Mouse (Mus musculus) right cerebral cortex, postnatal 10 days (tissue): ENCODE results near the gene Ercc6.
A peak's percentile ranks its signal among the peaks of the same experiment; 100 is the strongest.

Experiments
- DNase-seq, 2 experiments: peaks; one replicate each; pipeline ENCODE4 v3.0.0; 2021; ENCODE audit warnings: low spot score in 2 of 2

Gene Ercc6

DNA sequence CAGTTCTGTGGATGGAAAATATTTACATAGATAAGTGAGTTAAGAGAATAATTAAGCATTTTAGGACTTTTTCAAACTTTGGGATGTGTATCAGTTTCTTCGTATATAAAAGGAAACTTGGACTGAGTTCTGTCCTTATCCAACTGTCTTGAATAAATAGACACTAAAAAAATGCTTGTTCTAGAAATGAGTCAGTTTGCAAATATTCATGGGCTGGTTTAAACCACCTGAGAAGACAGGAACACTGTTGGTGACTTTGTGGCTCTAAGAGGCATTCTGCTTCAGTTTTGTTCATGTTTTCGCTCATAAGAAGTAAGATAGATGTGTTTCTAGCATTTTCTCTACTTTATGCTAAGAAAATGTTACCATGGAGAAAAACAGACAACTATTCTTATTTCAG, 5.2 kb downstream of the Ercc6 start:
- no peak for DNase-seq

DNA sequence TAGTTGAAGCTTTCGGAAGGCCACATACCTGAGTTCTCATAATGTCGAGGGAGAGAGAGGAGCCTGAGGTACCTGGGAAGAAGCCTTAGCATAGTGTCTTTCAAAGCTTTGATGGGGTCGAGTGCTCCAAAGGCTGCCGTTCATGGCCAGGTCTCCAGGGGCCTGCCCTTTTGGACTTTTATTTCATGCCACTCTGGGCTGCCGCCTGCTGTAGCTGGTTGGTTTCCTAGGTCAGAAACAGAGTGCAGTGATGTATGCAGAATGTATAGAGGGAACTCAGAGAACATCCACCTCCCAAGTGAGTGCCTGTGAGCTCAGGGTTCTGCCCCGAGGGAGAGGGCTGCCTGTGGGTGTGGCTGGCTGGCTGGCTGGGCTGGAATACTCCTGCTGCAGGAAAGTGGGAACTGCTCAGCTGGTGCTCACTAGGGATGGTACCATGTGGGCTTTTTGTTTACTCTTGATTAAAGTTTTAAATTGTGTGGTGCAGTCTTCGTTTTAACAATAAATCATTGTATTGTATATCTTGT, 7.1 kb downstream of the Ercc6 start:
- DNase-seq, result no peak

DNA sequence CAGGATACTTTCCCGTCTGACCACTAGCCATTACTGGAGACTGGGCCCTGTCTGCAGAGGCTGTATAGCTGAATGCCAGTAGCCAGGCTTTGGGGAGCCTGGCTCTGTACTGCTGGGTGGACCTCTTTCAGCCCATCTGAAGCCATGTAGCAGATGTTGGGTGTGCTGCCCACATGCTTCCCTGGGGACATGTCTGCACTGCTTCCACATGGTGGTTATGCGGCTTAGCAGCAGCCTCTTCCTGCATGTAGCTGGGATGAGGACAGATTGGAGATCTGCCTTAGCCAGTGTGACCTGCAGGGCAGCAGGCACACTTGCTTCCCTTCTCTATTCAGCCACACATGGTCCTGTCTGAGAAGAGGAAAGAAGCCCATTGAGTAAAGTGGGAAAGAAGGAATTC, 9.0 kb downstream of the Ercc6 start:
- no peak for DNase-seq

DNA sequence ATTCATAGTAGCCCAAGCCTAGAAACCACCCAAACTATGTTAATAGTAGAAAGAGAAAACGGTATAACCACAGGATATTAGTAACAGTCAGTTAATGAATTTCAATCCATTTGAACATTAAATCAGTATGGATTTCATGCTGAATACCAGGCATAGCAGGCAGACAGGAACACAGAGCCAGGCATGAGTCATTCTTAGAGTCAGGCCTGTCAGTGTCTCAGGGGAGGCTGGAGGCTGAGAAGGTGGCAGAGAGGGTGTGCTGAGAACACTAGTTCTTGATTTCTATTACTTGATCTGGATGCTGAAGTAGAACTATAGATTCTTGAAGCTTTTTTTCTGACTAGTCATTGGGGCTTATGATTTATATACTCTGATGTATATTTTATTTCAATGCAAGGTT, 10.8 kb downstream of the Ercc6 start:
- DNase-seq, result no peak

DNA sequence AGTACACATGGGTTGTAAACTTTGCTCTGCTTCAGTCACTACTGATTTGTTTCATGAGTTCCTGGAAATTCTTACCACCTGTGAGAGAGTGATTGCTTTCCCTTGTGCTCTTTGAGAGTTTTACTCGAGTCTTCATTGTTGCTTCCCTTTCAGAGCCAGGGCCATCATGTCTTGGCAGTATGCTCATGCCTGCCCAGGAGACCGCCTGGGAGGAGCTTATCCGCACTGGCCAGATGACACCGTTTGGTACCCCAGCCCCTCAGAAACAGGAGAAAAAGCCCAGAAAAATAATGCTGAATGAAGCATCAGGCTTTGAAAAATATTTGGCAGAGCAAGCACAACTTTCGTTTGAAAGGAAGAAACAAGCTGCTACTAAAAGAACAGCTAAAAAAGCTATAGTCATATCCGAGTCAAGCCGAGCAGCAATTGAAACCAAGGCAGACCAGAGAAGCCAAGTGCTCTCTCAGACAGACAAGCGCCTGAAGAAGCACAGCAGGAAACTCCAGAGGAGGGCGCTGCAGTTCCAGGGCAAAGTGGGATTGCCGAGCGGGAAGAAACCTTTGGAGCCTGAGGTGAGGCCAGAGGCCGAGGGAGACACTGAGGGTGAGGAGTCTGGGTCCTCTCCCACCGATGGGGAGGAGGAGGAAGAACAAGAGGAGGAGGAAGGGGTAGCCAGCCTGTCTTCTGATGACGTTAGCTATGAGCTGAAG, 12.8 kb downstream of the Ercc6 start:
- DNase-seq, result no peak

DNA sequence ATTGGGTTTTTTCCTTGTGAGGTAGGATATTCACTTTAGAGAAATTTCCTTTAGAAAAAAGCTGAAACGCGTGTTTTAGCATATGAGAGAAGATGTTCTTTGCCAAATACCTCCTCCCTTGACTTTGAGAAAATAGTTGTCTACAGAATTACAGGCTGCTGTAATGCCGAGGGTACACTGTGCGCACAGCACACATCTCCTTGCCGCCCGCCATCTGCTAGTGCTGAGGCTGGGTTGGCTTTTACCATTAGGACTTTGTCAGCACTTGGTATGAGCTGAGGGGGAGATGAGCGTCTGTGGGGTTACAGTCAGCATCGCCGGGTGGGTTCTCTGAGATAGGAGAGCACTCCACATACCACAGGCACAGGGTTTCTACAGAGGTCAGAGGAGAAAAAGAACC, 13.9 kb downstream of the Ercc6 start:
- DNase-seq, result no peak

DNA sequence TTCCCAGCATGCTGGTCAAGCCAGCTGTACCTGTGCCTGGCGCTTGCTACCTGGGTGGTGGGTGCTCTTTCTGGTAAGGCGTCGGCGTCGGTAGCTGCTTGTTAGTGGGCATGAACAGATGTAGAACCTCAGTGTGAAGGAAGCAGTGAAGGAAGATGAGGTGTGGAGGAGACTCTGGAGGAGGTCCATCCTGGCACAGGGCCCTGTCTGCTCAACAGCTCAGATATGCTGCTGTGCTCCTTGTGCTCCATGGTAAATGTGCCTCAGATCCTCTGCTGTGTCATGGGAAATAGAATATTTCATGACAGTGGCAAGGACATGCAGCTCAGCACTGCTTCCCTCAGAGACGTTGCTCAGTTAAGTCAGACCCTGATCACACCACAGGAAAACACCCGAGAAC, 15.7 kb downstream of the Ercc6 start:
- DNase-seq, result no peak

DNA sequence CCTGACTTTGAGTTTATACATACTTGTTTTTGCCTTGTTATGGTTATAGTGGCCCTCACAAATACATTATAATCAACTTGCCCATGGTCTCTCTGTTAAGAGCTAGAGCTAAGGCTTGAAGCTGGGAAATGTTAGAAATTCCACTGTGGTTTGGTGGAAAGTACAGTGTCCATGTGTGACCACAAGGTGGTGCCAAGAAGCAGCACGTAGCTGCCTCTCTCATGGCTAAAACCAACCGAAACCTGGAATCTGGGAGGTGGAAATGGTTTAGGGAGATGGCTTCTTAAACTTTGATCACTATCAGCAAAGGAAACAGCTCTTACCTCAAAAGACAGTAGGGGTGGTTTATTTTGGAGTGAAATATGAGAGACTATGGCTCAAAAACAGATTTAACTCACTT, 17.6 kb downstream of the Ercc6 start:
- DNase-seq, result peak; percentile 62 to 71

DNA sequence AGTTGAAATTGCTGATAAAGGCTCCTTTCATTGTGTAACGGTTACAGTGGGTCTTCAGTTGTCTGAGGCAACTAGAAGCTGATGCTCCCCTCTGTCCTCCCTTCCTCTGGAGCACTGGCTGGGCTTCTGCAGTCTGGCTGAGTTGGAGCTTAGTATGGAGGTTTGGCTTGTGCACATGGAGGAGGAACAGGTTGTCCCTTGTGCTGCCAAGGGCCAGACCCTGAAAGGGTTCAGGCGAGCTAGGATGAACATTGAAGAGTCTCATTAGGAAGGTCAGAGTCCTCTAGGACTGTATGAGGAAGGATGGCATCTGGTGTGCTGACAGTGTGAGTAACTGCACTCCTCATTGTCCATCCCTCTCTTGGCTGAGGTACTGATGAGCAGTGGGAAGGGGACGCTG, 18.1 kb downstream of the Ercc6 start:
- no peak for DNase-seq

DNA sequence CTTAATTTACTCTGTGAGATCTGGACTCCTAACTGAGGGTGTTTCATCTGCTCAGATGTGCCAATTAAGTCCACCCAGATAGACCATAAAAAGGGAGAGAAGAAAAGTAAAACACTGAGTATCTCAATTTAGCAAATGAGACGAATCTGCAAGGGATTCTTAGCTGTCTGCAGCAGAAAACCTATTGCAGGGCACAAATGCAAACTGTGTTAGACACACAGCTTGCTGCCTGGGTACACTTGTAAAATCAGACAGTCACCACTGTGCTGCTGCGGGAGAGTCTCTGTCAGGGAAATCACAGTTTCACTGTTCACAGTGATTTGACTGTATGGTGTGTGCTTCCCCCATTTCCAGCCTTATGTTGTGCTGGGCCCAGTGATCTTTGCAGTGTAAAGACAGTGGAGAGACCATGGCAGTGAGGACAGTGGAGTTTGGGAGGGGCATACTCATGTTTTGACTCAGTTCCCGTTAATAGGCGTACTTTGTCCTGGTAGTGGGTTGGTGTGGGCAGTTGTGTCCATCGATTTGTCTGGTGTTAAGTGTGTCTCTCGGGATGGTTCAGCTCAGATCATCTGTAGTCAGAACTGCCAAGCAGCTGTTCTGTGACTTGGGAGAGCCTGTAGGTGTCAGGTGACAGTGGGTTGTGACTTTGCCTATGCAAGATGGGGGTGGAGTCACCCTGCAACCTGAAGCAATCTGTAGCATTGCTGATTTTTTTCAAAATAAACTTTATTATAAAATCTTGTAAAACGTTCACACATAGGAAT, 19.2 kb downstream of the Ercc6 start:
- no peak for DNase-seq

DNA sequence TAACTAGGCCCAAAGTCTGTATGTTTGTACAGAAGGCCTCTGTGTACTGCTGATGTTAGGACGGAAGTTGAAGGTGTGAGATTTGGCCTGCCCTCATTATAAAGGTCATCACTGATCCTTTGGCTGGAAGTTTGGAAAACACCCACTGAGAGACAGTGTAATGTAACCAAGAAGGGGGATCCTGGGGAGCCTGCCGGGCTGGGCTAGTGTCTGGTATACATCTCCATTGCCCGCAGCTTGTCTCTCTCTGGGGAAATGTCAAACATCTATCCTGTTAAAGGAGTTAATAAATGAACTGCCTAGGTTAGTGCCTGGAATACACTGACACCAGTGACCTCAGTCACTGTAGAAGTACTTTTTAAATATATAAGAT, 19.8 kb downstream of the Ercc6 start:
- DNase-seq, result no peak

DNA sequence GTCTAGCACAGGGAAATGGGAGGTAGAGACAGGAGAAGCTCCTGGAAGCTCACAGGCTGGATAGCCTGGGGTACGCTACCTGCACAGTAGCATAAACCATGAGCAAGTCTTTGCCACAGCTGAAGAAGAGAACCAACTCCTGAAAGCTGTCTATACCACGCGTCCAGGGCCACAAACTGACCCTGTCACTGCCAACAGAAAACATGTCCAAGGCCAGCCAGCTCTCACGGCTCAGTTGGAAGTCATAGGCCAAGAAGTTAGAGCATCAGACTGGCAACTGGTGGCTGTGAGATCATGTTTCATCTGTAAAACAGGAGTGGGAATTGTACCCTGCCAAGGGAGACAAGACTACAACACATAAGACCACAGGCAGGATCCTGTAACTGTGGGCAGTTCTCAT, 20.3 kb downstream of the Ercc6 start:
- no peak for DNase-seq

DNA sequence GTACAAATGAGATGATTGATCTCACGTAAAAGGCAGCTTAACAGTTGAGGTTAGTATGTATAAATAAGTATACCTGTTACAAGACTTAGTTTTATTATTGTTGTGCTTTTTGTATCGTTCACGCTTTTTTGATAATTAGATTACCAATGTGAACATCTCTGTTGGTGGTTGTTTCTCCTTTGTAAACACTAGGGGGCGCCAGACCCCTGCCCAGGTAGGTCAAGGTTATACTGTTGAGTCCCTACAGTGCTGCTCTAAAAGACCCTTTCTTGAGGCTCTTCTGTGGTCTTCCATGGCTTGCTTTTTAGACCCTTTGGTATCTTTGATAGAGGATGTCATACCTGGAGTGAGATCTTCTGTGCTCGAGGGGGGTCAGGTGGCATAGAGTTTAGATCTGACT, 20.8 kb downstream of the Ercc6 start:
- no peak for DNase-seq

DNA sequence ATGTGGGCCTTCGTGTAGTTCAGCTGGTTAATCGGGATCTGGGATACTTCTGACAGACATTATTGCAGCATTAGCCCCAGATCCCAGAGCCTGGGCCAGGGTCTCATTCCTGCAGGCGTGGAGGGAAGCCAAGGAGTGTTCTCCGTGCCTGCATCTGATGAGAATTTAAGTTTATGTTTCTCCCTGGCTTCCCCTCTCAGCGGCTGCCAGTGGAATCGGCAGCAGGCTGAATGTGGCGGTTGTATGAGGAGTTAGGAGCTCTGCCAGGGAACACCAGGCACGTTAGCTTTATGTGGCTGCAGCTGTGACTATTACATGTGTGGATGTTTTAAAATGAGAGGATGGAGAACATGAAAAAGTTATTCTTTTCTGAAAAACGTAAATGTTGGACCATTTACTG, 23.4 kb downstream of the Ercc6 start:
- DNase-seq, result peak; percentile 69 to 76

DNA sequence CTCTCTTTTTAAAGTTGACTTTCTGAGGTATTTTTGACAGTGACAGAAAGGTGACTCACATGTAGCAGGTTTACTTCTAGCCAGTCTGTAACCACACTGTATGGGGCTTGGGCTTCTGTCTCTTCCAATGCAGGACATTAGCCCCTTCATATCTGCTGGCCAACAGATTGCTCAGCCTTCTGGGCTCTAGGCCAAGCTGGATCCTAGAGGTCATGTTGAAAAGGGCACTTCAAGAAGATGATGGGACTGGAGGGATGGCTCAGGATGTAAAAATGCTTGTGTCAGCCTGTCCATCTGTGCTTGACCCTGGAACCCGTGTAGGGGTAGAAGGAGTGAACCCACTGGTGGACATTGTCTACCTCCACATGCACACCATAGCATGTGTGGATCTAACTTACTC, 24.8 kb downstream of the Ercc6 start:
- no peak for DNase-seq

DNA sequence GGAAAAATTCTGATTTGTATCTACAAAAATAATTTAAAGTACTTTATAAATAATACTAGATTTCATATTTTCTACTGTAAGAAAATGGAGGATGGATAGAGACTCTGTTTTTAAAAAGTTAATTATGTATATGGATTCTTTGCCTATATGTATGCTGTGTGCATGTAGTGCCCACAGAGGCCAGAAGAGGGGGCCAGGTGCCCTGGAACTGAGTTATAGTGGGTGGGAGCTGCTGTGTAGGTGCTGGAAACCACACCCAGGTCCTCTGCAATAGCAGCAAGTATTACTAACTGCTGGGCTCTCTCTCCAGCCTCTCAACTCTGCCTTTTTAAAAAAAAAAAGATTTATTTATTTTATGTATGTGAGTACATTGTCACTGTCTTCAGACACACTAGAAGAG, 29.8 kb downstream of the Ercc6 start:
- no peak for DNase-seq

DNA sequence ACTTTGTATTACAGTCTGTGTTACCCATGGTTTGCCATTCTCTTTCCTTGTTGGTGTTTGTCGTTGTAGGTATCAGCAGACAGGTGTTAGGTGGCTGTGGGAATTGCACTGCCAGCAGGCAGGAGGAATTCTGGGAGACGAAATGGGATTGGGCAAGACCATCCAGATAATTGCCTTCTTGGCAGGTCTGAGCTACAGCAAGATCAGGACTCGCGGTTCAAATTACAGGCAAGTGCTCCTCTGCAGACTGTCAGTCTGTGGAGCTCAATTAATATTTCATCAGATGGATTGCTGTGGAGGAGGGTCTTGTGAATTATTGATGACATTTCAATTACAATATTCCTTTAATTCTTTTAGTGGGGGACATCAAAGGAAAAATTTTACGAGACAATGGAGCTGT, 33.4 kb downstream of the Ercc6 start:
- DNase-seq, result no peak

DNA sequence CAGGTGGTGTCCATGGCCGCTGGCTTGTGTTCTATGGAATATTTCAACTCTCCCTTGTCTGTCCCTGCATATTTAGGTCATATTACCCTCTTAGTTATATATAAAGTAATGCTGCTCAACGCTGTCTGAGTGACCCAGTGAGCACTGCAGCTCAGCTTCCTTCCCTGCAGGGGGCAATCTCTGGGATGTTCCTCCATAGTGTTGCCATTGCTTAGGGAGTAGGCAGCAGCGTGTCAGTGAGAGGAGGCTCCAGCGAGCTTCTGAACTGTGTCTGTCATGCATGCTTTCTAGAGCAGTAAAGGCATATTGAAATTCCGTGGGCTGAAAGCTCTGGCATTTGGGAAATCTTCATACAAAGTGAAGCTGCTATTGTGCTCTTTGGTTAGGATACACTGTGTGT, 38.5 kb downstream of the Ercc6 start:
- DNase-seq, result no peak

DNA sequence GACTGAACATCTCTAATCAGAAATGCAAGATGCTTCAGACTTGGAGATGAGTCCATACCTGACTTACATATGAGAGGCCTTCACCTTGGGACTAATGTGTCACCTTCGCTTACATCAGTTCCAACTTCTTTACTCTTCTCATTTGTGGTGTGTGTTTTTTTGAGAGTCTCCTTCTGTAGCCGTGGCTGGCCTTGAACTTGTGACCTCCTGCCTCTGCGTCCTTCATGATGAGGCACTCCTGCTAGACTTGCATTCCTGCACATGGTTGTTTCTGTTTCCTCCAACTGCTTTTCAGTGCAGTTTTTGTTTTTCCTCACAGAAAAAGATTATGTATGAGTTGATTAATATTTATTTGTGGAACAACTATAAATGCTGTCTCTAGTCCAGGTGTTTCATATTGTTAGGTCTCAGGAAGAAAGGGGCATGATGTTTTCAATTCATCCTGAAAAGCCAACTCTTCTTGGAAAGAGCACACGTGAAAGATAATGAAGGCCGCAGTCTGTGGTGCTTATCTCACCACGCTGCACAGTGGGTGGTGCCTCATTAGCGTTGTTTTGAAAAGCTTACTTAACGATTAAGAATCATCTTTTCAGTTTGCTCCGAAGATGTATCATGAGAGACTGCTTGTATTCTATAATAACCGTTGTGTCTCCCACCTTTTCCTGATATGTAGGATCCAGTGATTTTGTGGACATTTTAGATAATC, 40.0 kb downstream of the Ercc6 start:
- DNase-seq, result no peak

DNA sequence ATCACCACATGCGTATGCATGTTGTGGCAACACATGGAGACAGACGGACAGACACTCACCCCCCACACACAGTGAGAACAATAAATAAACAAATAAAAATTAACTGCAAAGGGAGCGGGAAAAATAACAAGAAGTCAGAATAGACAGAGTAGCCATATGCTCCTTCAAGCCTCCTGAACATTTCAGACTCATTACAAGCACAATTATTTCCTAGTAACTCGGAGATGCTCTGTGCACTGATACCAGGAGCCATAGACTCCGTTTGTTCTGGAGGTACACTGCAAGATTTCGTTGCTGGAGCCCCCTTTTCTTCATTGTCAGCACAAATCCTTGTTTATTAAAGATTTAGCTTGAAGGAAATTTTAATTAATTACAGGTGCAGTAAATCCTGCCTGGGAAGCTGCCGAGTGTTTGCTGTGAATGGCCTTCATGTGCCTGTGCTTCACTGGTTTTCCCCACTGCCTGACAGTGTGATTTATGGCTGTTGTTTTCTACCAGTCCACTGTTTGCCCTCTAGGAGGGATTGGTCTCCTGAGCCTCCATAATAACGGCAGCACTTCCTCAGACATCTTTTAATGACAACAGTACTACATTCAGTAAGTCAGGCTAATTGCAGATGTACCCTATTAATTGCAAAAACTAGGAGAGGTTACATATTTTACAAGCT, 41.7 kb downstream of the Ercc6 start:
- no peak for DNase-seq

DNA sequence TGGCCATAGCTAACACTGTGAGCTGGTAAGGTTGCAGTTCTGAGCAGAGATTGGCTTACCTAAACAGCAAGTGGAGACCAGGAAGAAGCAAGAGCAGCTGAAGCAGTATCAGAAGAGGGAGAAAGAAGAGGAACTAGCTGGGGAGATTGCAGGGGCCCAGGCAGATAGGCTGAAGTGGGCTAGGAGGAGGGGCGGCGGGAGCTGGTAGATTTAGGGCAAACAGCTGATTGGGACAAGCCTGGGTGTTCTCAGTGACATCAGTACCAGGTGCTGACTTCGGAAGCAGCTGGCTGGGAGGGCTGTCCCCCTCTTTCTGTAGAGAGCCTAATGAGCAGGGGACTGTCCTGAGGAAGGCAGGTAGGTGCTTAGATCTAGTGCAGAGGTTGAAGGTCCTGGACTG, 48.1 kb downstream of the Ercc6 start:
- no peak for DNase-seq

DNA sequence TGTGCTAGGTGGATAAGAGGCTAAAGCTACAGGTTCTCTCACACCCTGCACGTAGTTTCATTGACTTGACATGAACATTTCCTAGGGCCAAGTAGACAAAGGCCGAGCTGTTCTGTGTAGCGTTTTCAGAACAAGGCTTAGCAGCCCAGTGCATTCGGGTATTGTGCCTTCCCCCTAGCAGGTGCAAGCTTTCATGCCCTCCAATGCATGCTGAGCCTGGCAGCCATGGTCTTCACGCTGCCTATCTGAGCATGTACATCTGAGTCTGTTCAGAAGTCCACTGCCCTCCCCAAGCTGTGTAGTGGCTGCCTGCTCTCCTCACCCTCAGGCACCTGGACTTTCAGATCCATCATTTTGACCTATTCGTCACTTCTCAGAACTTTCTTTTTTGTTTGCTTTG, 50.3 kb downstream of the Ercc6 start:
- DNase-seq, result no peak
